Mouse (Mus musculus) cerebellum, adult 2 months (tissue): ENCODE data around the gene Rgs21. TPM values are rescaled to one million over a fixed set of nuclear protein-coding genes. Genes with fewer than 3 reads are reported as not detected.

Source experiments
- DNase-seq, 2 experiments: peaks; one replicate each; pipeline ENCODE4 v3.0.0; 2021
- H3K27ac ChIP-seq: fragments of 200-500 bp; 2 replicates; pipeline ENCODE4 v1.5.1; 2012; ENCODE audit warnings: low read length, control low read depth, inconsistent platforms; ENCODE audit not compliant: insufficient read depth
- H3K27me3 ChIP-seq: fragments of 200-500 bp; 2 replicates; pipeline ENCODE4 v1.6.1; 2012; ENCODE audit warnings: inconsistent platforms, mild to moderate bottlenecking, low read length, moderate library complexity; ENCODE audit not compliant: control insufficient read depth, insufficient read depth
- H3K4me1 ChIP-seq: fragments of 200-500 bp; 2 replicates; pipeline ENCODE4 v1.6.1; 2011; ENCODE audit warnings: low read length; ENCODE audit not compliant: control insufficient read depth, insufficient read depth
- H3K4me3 ChIP-seq: fragments of 200-500 bp; replicated peaks from 2 replicates; pipeline ENCODE3; 2011; ENCODE audit warnings: mild to moderate bottlenecking, low read depth, low read length, control low read depth; ENCODE audit not compliant: insufficient read depth
- CTCF ChIP-seq: fragments of 200-500 bp; IDR thresholded peaks from 2 replicates; pipeline ENCODE4 v1.5.1; 2011; ENCODE audit warnings: low read depth, mild to moderate bottlenecking, control low read depth, low read length, moderate library complexity, borderline replicate concordance; ENCODE audit not compliant: insufficient read depth
- POLR2A ChIP-seq: fragments of 200-500 bp; IDR thresholded peaks from 2 replicates; pipeline ENCODE4 v1.6.1; 2011; ENCODE audit warnings: low read length, control low read depth, borderline replicate concordance; ENCODE audit not compliant: insufficient read depth
- WGBS: fragments of 180-500 bp; shearing (Covaris S2); methylation state at CpG from one replicate; pipeline ENCODE4 v1.1.7; 2018; 5-methylcytosine and 5-hydroxymethylcytosine counted together
- polyA plus RNA-seq: library from polyadenylated mRNA; depleted of rRNA; stranded (reverse); fragments of >200 nt; gene quantifications from 2 replicates; pipeline ENCODE4 v1.2.3, GENCODE M21; 2012; rRNA removed

Rgs21 gene
- polyA plus RNA-seq: not detected in 2 replicates

DNA sequence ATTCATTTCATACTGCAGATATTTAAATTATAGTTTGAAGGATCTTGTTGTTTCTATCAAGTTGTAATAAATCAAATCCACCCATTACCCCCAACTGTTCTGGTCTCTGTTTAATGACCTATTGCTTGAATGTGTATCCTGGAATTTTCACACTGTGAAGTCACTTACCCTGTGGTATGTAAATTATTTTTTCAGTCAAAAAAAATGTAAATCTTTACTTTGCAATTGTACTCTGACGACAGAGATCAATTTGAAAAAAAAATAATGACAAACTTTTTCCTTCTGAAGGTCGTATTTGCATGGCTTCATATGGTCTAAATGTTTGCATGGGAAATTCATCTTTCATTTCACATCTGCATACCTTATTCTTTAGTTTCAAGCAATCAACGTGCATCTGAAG lies at the start of gene Rgs21:
Rgs21 (minus strand) TSS at position 101 of the 400 bp plus-strand sequence.
- H3K4me1 ChIP-seq: no peaks in the 10 kb centered on the region
- 69% methylated on average over 3 of the region's 3 CpGs for WGBS
- H3K4me3 ChIP-seq: no peak within 1 kb of the TSS
- H3K27me3 ChIP-seq: no peaks in the 10 kb centered on the region
- no peak for DNase-seq
- no peak for TF ChIP-seq POLR2A
- TF ChIP-seq CTCF: no peak
- no peak within 1 kb of the TSS for H3K27ac ChIP-seq

DNA sequence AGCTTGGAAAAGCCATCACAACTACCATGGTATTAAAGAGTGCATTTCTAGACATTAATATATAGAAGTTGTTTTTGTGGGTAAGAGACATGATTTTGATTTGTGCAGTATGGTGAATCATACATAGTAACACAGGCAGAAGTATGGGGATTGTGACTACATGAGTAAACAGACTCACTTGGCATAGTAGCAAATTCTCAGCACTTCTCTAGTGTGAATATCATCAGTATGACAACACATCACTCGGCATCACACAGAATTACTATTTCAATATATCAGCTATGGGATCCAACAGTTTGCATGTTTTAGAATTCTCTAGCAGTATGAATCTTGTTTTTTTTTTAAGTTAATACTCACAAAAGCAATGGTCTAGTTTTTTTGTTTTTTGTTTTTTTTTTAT lies 36.6 kb upstream of the Rgs21 start:
- 90% methylated on average over 1 of the region's 1 CpGs for WGBS
- no peaks in the 10 kb centered on the region for H3K4me1 ChIP-seq
- TF ChIP-seq POLR2A (no peak), CTCF (no peak)
- H3K27ac ChIP-seq: no peak overlapping the region
- DNase-seq: no peak
- no peak overlapping the region for H3K4me3 ChIP-seq
- no peaks in the 10 kb centered on the region for H3K27me3 ChIP-seq

DNA sequence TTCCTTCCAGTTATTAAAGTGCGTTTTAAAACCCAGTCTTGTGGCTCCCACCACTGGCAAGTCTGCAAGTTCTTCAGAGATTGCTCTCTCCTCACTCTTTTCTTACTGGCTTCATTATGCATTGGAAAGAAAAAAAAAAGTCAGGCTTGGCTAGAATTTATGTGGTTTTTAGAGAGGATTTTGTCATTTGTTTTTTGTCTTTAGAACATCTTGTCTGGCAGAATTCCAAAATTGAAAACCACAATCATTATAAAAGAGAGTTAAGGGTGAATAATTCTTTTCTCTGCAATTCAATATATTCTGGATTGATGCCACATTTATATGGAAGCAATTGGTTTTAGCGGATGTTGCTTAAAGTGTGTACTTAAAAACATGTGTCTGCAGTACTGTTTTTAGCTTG lies 35.5 kb upstream of the Rgs21 start:
- Histone ChIP-seq H3K27ac (no peak overlapping the region), H3K4me3 (no peak overlapping the region), H3K4me1 (no peaks in the 10 kb centered on the region), H3K27me3 (no peaks in the 10 kb centered on the region)
- no peak for TF ChIP-seq CTCF
- TF ChIP-seq POLR2A: no peak
- no peak for DNase-seq
- 62% methylated on average over 2 of the region's 2 CpGs for WGBS

DNA sequence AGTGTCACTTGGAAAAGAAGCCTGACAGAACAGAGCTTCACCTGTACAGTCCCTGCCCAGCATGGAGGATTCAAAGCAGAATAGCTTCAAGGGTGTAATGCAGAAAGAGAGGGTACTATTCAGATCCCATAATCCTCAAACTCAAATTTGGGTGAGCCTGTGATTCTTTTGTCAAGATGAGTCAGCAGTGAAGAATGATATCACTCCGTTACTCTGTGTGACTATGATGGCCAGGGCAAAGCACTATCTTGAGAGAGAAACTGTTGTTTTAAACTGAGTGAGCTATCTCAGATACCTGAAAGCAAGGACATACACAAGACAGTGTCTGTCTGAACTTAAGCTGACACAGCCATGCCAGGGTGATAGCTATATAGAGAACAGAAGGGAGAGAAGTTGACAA lies 11.9 kb upstream of the Rgs21 start:
- TF ChIP-seq CTCF (no peak), POLR2A (no peak)
- H3K4me1 ChIP-seq: no peaks in the 10 kb centered on the region
- WGBS: 83% methylated on average over 1 of the region's 1 CpGs
- no peaks in the 10 kb centered on the region for H3K27me3 ChIP-seq
- no peak overlapping the region for H3K27ac ChIP-seq
- no peak overlapping the region for H3K4me3 ChIP-seq
- no peak for DNase-seq

DNA sequence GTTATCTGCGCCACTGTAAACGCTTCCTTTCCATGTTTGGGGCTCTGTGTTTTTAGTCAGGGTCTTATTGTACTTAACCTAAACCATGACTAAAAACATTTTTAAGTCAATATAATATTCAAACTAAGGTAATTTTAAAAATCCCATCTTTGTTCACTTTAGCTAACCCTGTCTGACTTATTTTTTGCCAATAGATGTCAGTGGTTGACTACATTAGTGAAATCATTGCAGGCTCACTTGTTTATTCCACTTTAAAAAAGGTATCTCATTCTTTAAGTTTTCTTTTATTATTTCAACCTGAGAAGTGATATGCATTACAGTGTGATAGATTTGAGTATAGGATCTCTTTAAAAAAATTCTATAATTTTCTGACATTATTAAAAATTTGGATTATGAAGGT lies 5.5 kb upstream of the Rgs21 start:
- Histone ChIP-seq H3K27me3 (no peaks in the 10 kb centered on the region), H3K4me3 (no peak overlapping the region), H3K27ac (no peak overlapping the region), H3K4me1 (no peaks in the 10 kb centered on the region)
- DNase-seq: no peak
- WGBS: 95% methylated on average over 2 of the region's 2 CpGs
- TF ChIP-seq POLR2A: no peak
- TF ChIP-seq CTCF: no peak

DNA sequence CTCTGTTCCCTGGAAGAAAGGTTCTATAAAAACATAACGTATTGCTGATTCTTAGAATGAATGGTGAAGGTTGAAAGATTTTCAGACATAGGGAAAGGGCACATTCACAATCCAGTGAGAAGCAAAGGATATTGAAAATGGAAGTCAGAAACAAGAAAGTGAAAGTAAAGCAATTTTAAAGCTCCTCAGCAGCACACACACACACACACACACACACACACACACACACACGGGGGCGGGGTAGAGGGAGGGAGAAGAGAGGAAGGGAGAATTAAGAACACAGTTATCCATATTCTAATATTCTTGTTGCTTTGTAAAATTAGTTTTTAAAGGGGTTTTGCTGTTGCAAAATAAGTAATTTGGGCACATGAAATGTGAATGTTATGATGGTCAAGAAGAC lies 2.4 kb upstream of the Rgs21 start:
- DNase-seq: no peak
- Histone ChIP-seq H3K27me3 (no peaks in the 10 kb centered on the region), H3K4me3 (no peak overlapping the region), H3K27ac (no peak overlapping the region), H3K4me1 (no peaks in the 10 kb centered on the region)
- TF ChIP-seq CTCF: no peak
- TF ChIP-seq POLR2A: no peak
- 76% methylated on average over 3 of the region's 3 CpGs for WGBS

DNA sequence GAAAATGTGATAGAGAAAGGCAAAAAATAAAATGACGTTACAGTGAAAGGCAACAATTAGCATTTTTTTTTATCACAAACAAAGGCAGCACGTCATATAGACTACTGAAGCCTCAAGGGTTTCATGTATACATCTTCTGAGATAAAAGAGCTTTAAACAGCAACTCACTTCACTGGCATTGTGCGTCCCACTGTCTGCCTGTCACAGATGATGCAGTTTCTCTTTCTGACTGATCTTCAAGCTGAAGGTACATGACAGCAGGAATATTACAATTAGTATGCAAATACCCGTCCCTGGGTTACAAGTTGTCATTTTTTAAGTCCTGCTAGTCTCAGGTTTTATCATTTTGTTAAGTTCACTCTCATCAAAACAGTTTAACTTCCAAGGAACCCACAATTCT lies 22.3 kb downstream of the Rgs21 start:
- WGBS: 37% methylated on average over 4 of the region's 4 CpGs
- Histone ChIP-seq H3K27me3 (no peaks in the 10 kb centered on the region), H3K4me1 (no peaks in the 10 kb centered on the region), H3K27ac (no peak overlapping the region), H3K4me3 (no peak overlapping the region)
- DNase-seq: no peak
- TF ChIP-seq POLR2A (no peak), CTCF (no peak)

DNA sequence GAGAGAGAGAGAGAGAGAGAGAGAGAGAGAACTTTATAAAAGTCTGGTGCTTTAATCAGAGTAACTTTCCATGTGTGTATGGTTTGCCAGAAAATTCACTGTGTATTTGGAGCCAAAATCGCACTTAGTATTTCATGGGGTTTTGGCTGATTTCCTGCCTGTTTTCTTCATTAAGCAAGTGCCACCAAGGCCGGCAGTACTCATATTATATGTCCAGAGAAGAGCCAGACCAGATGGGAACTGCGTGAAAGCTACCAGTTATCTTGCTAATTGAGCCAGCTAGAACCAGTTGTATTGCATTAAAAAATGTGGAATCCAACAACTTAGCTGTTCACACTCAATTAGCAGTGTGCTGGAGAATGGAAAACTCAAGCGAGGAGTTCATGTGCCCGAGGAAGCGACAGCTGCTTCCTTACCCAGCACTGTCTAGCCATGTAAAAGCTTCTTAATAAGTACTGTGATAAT lies 22.9 kb downstream of the Rgs21 start:
- 13% methylated on average over 6 of the region's 6 CpGs for WGBS
- no peak for DNase-seq
- H3K4me3 ChIP-seq: no peak overlapping the region
- H3K27ac ChIP-seq: no peak overlapping the region
- no peaks in the 10 kb centered on the region for H3K27me3 ChIP-seq
- TF ChIP-seq CTCF (no peak), POLR2A (no peak)
- no peaks in the 10 kb centered on the region for H3K4me1 ChIP-seq
